Comparison of ENCODE assay signal across 13 mouse cellular contexts in the genomic region with DNA sequence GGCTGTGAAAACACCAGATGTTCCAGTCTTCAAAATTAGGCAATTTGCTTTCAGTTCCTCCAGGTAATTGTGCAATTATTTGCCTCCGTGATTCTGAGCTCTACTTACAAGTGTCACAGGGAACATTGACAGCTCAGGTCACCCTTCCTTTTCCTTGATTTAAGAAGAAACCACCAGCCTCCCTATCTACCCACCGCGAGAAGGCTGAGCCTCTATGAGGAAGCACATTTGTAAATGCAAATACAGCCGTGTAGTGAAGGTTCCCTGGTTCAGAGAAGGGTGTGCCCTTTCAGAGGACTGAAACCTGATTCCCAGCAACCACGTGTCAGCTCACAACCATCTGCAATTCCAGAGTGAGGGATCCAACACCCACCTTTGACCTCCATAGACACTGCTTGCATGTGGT.
DNase-seq lines count a peak whose midpoint lies in the region; ATAC-seq and TF ChIP-seq lines count a peak whose summit lies in the region.
"Had no signal": no experiment of that assay in that cellular context is flagged by ENCODE, and none has a peak within 500 bp of the region (broad histone marks: within the 10 kb centered on the region; RNA-seq: fewer than 3 reads in every experiment).

No protein-coding gene starts in this region.

- H3K36me3 ChIP-seq in liver, adult 2 months (ENCODE audit: control insufficient read depth, insufficient read depth, low read length) = no peaks in the 10 kb centered on the region
- peaks cover 8% of the 10 kb centered on the region for H3K36me3 ChIP-seq in liver, embryonic 12.5 days
- no peaks in the 10 kb centered on the region for H3K36me3 ChIP-seq in hindbrain, embryonic 16.5 days (ENCODE audit: control insufficient read depth, insufficient read depth, low read length)

- no peak for ATAC-seq in liver, embryonic 12.5 days
- ATAC-seq in granulocyte monocyte progenitor cell, adult 5-6 weeks (replicated peaks; ENCODE audit: poor library complexity, severe bottlenecking) = peak; percentile 99
- ATAC-seq in megakaryocyte-erythroid progenitor cell, adult 5-6 weeks (replicated peaks; ENCODE audit: low FRiP score, low TSS enrichment, poor library complexity, severe bottlenecking) = peak; percentile 37
- ATAC-seq in hindbrain, embryonic 16.5 days = no peak

- no peak for TF ChIP-seq POLR2A in liver, adult 2 months (IDR thresholded peaks at IDR 0.05; ENCODE audit: extremely low read depth, insufficient read depth, low read length)

- TF ChIP-seq CTCF in liver, adult 2 months (IDR thresholded peaks at IDR 0.05; ENCODE audit: low read depth, low read length) = no peak

- H3K4me2 ChIP-seq in liver, embryonic 12.5 days = no peak overlapping the region
- H3K4me2 ChIP-seq in hindbrain, embryonic 16.5 days (ENCODE audit: low read length) = no peak overlapping the region

- H3K9me3 ChIP-seq in liver, embryonic 12.5 days (replicated peaks) = no peaks in the 10 kb centered on the region
- H3K9me3 ChIP-seq in hindbrain, embryonic 16.5 days (ENCODE audit: control insufficient read depth, low read length) = no peaks in the 10 kb centered on the region

- DNase-seq in liver, adult 2 months (ENCODE audit: extremely low read depth, low read depth, low spot score) = peak; percentile 3
- DNase-seq in ES-CJ7 (ENCODE audit: low read depth, low spot score) = peak; percentile 92
- no peak for DNase-seq in adrenal gland, postnatal 4 days (ENCODE audit: low spot score in 2 of 2)
- DNase-seq in spleen, adult 12 weeks (ENCODE audit: low spot score) = no peak
- DNase-seq: cerebellum, adult 9-11 months; heart, postnatal 36 days; kidney, adult 18-20 months; thymus, postnatal 25 days had no signal

- H3K27ac ChIP-seq in liver, adult 2 months (replicated peaks; ENCODE audit: insufficient read depth, low read depth, low read length) = no peak overlapping the region
- H3K27ac ChIP-seq in liver, embryonic 12.5 days = no peak overlapping the region
- H3K27ac ChIP-seq in hindbrain, embryonic 16.5 days (ENCODE audit: low read depth, low read length) = no peak overlapping the region
- H3K27ac ChIP-seq: layer of hippocampus, adult 2 months had no signal

- peaks cover 2% of the 10 kb centered on the region for H3K4me1 ChIP-seq in liver, adult 2 months (ENCODE audit: control insufficient read depth, insufficient read depth, low read length)
- no peaks in the 10 kb centered on the region for H3K4me1 ChIP-seq in liver, embryonic 12.5 days
- H3K4me1 ChIP-seq in hindbrain, embryonic 16.5 days (ENCODE audit: control insufficient read depth, insufficient read depth, low read depth, low read length) = no peaks in the 10 kb centered on the region

- H3K9ac ChIP-seq in liver, adult 2 months (ENCODE audit: low read depth, low read length) = no peak overlapping the region
- H3K9ac ChIP-seq in liver, embryonic 12.5 days = no peak overlapping the region
- no peak overlapping the region for H3K9ac ChIP-seq in hindbrain, embryonic 16.5 days (ENCODE audit: low read depth, low read length)

- 33% methylated on average over 5 of the region's 5 CpGs for WGBS in liver, adult 2 months
- 29% methylated on average over 5 of the region's 5 CpGs for WGBS in liver, embryonic 12.5 days (ENCODE audit: insufficient replicate concordance)
- WGBS in hindbrain, embryonic 16.5 days = 56% methylated on average over 5 of the region's 5 CpGs

- H3K4me3 ChIP-seq in liver, adult 2 months (ENCODE audit: insufficient read depth, low read depth, low read length) = no peak overlapping the region
- no peak overlapping the region for H3K4me3 ChIP-seq in liver, embryonic 12.5 days
- no peak overlapping the region for H3K4me3 ChIP-seq in hindbrain, embryonic 16.5 days (ENCODE audit: low read length)
- H3K4me3 ChIP-seq: layer of hippocampus, adult 2 months had no signal

- H3K79me2 ChIP-seq in liver, adult 2 months (ENCODE audit: control insufficient read depth, insufficient read depth, low read length) = no peaks in the 10 kb centered on the region

- no peaks in the 10 kb centered on the region for H3K27me3 ChIP-seq in liver, adult 2 months (ENCODE audit: control insufficient read depth, insufficient read depth, low read length)
- no peaks in the 10 kb centered on the region for H3K27me3 ChIP-seq in liver, embryonic 12.5 days (replicated peaks)
- H3K27me3 ChIP-seq in hindbrain, embryonic 16.5 days (replicated peaks; ENCODE audit: control insufficient read depth, insufficient read depth, low read length) = no peaks in the 10 kb centered on the region

Comparison
In these comparisons a context has a peak if more than half of its experiments do, and no peak if none do; other contexts are left out.
1. DNase-seq: peak in liver, adult 2 months (single experiment) and ES-CJ7 (single experiment); none in adrenal gland, postnatal 4 days (0 of 2) and spleen, adult 12 weeks (single experiment).
2. ATAC-seq: peak in granulocyte monocyte progenitor cell, adult 5-6 weeks (single experiment) and megakaryocyte-erythroid progenitor cell, adult 5-6 weeks (single experiment); none in liver, embryonic 12.5 days (single experiment) and hindbrain, embryonic 16.5 days (single experiment).